Mouse (Mus musculus) duodenum, adult 2 months (tissue): ENCODE data around the gene Phc2. TPM values are rescaled to one million over a fixed set of nuclear protein-coding genes. Genes with fewer than 3 reads are reported as not detected.

Source experiments
- polyA plus RNA-seq: library from polyadenylated mRNA; depleted of rRNA; stranded (reverse); fragments of >200 nt; gene quantifications from 2 replicates; pipeline ENCODE4 v1.2.3, GENCODE M21; 2012; ENCODE audit warnings: low replicate concordance; rRNA removed

Phc2 gene
- polyA plus RNA-seq = 48.4 and 84.7 TPM in 2 replicates

GRCm38 (mm10) chr4:128654505-128655381 is at the start of gene Phc2:
Gene Phc2, plus strand, starts transcription at chr4:128654702.

DNA sequence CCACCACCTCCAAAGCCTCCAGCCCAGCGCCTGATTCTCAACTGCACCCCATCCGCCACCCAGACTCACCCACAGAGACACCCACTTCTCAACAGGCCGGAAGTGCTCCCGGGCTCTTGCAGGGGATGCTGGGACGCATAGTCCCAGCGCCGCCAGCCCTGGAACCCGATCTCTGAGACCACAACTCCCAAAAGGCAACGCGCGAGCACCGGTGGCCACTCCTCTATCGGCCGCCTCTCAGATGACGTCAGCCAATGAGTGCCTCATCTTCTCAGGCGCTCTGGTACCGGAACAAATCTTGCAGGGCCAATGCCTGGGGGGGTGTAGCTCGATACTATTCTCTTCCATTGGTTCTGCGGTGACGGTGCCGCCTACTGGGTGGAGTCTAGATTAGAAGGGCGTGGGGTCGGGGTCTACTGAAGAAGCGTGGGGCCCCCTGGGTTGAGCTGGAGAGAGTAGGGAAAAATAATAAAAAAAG is 44.5 kb upstream of the Phc2 start, which contains the start of gene Zscan20:
TSS of gene Zscan20 (minus strand) at position 174 of the 478 bp plus-strand sequence.

GRCm38 (mm10) chr4:128618246-128618911 is 36.1 kb upstream of the Phc2 start, which contains the start of gene Tlr12:
Gene Tlr12, minus strand, starts transcription at chr4:128618619.

GRCm38 (mm10) chr4:128755064-128755463 is 100.6 kb downstream of the Phc2 start, which contains the start of gene A3galt2:
Gene A3galt2, plus strand, starts transcription at chr4:128755364.

Other genes starting within 250 kb of the Phc2 start
- gene Zscan20, start 44.6 kb upstream of the Phc2 start, polyA plus RNA-seq = 1.0 and 1.5 TPM in 2 replicates
- 2.6 and 5.7 TPM in 2 replicates for gene Tlr12, start 36.1 kb upstream of the Phc2 start, polyA plus RNA-seq
- 0.43 TPM in 1 of 2 replicates, not detected in the other for gene A3galt2, start 100.7 kb downstream of the Phc2 start, polyA plus RNA-seq
- gene Zfp362, start 151.3 kb downstream of the Phc2 start, polyA plus RNA-seq = 21.8 and 27.4 TPM in 2 replicates
- gene Trim62, start 228.9 kb downstream of the Phc2 start, polyA plus RNA-seq = 3.9 and 4.5 TPM in 2 replicates